In genomic region chr12:29937851-29938375, GRCm38 (mm10) we compare ENCODE assay signal across 8 mouse cellular contexts. TPM values are rescaled to one million over a fixed set of nuclear protein-coding genes. Genes with fewer than 3 reads are reported as not detected.
DNase-seq lines count a peak whose midpoint lies in the region; ATAC-seq lines count a peak whose summit lies in the region.

No protein-coding gene starts in this region.

- peaks cover 21% of the 10 kb centered on the region for H3K4me1 ChIP-seq in intestine, embryonic 14.5 days (replicated peaks; ENCODE audit: control insufficient read depth, insufficient read depth, low read length)
- peaks cover 47% of the 10 kb centered on the region for H3K4me1 ChIP-seq in limb, embryonic 10.5 days
- peaks cover 35% of the 10 kb centered on the region for H3K4me1 ChIP-seq in midbrain, embryonic 13.5 days (replicated peaks)
- H3K4me1 ChIP-seq in stomach, embryonic 15.5 days, result peaks cover 14% of the 10 kb centered on the region

- under 1% methylated on average over 37 of the region's 49 CpGs for WGBS in intestine, embryonic 14.5 days
- WGBS in limb, embryonic 10.5 days, result under 1% methylated on average over 49 of the region's 49 CpGs
- under 1% methylated on average over 38 of the region's 49 CpGs for WGBS in midbrain, embryonic 13.5 days
- under 1% methylated on average over 43 of the region's 49 CpGs for WGBS in stomach, embryonic 15.5 days

- peak; percentile 62 for DNase-seq in R1 (ENCODE audit: low read depth, low spot score)
- peak; percentile 88 for DNase-seq in embryo, embryonic 10 days (ENCODE audit: low spot score)
- peak; percentile 70 for DNase-seq in gastrocnemius, postnatal 25 days
- DNase-seq in intestine, embryonic 14.5 days (ENCODE audit: low spot score), result no peak
- DNase-seq in limb, embryonic 10.5 days (ENCODE audit: low spot score), result peak; percentile 90
- no peak for DNase-seq in cerebellum, adult 8-10 months

- H3K9ac ChIP-seq in intestine, embryonic 14.5 days (ENCODE audit: low read length), result peak overlapping the region; percentile 91
- H3K9ac ChIP-seq in midbrain, embryonic 13.5 days (replicated peaks), result peak overlapping the region; percentile 96
- peak overlapping the region; percentile 72 for H3K9ac ChIP-seq in stomach, embryonic 15.5 days

- peak overlapping the region; percentile 85 for H3K4me3 ChIP-seq in intestine, embryonic 14.5 days (ENCODE audit: low read depth, low read length)
- H3K4me3 ChIP-seq in limb, embryonic 10.5 days, result peak overlapping the region; percentile 79
- peak overlapping the region; percentile 87 for H3K4me3 ChIP-seq in midbrain, embryonic 13.5 days (replicated peaks)
- peak overlapping the region; percentile 77 for H3K4me3 ChIP-seq in stomach, embryonic 15.5 days (replicated peaks)

- ATAC-seq in intestine, embryonic 14.5 days (replicated peaks; ENCODE audit: low FRiP score, low TSS enrichment, low read depth), result peak; percentile 89
- ATAC-seq in midbrain, embryonic 13.5 days, result peak; percentile 87
- peak; percentile 80 for ATAC-seq in stomach, embryonic 15.5 days (ENCODE audit: insufficient read depth, low FRiP score, low read depth)

- no peaks in the 10 kb centered on the region for H3K27me3 ChIP-seq in intestine, embryonic 14.5 days (replicated peaks; ENCODE audit: control insufficient read depth, insufficient read depth, low read length)
- H3K27me3 ChIP-seq in limb, embryonic 10.5 days (ENCODE audit: low read depth, poor library complexity, severe bottlenecking), result no peaks in the 10 kb centered on the region
- H3K27me3 ChIP-seq in midbrain, embryonic 13.5 days, result 0 out of 2 replicates have a peak, but pooled peaks cover 2% of the 10 kb centered on the region
- no peaks in the 10 kb centered on the region for H3K27me3 ChIP-seq in stomach, embryonic 15.5 days (replicated peaks)

- no peaks in the 10 kb centered on the region for H3K9me3 ChIP-seq in intestine, embryonic 14.5 days (ENCODE audit: control insufficient read depth, low read length)
- H3K9me3 ChIP-seq in limb, embryonic 10.5 days (replicated peaks), result no peaks in the 10 kb centered on the region
- 0 out of 2 replicates have a peak, but pooled peaks cover 5% of the 10 kb centered on the region for H3K9me3 ChIP-seq in midbrain, embryonic 13.5 days
- no peaks in the 10 kb centered on the region for H3K9me3 ChIP-seq in stomach, embryonic 15.5 days

- H3K36me3 ChIP-seq in intestine, embryonic 14.5 days (ENCODE audit: control insufficient read depth, insufficient read depth, low read length), result peaks cover 3% of the 10 kb centered on the region; the same call in 1 of the 2 replicates
- peaks cover 24% of the 10 kb centered on the region for H3K36me3 ChIP-seq in limb, embryonic 10.5 days
- 0 out of 2 replicates have a peak, but pooled peaks cover 4% of the 10 kb centered on the region for H3K36me3 ChIP-seq in midbrain, embryonic 13.5 days
- H3K36me3 ChIP-seq in stomach, embryonic 15.5 days, result no peaks in the 10 kb centered on the region

- H3K4me2 ChIP-seq in intestine, embryonic 14.5 days (ENCODE audit: low read length), result peak overlapping the region; percentile 74
- H3K4me2 ChIP-seq in midbrain, embryonic 13.5 days (replicated peaks), result peak overlapping the region; percentile 92
- H3K4me2 ChIP-seq in stomach, embryonic 15.5 days, result peak overlapping the region; percentile 73

- peak overlapping the region; percentile 94 for H3K27ac ChIP-seq in intestine, embryonic 14.5 days (ENCODE audit: low read depth)
- peak overlapping the region; percentile 99 for H3K27ac ChIP-seq in limb, embryonic 10.5 days
- peak overlapping the region; percentile 91 for H3K27ac ChIP-seq in midbrain, embryonic 13.5 days
- peak overlapping the region; percentile 94 for H3K27ac ChIP-seq in stomach, embryonic 15.5 days

RNA-seq across cellular contexts. Expression of gene Pxdn, which starts 0.5 kb away (rescaled TPM):
- total RNA-seq in gastrocnemius, postnatal 25 days (2021), result 10 to 100 TPM; 12.1 to 23.8 TPM
- polyA plus RNA-seq in intestine, embryonic 14.5 days (2014; fragmentation: Nextera tagmentation; extraction: Ambion mirVana), result 116 and 132 TPM in 2 replicates
- 108 and 137 TPM in 2 replicates for polyA plus RNA-seq in limb, embryonic 10.5 days (2016; fragmentation: Nextera tagmentation; extraction: Ambion mirVana)
- polyA plus RNA-seq in midbrain, embryonic 13.5 days (2015; fragmentation: Nextera tagmentation; extraction: Ambion mirVana), result 43.2 and 48.0 TPM in 2 replicates
- 70.4 and 77.2 TPM in 2 replicates for polyA plus RNA-seq in stomach, embryonic 15.5 days (2015; fragmentation: Nextera tagmentation; extraction: Ambion mirVana)

Comparison
In these comparisons a context has a peak if more than half of its experiments do, and no peak if none do; other contexts are left out.
1. DNase-seq: peak in R1 (single experiment), embryo, embryonic 10 days (single experiment), gastrocnemius, postnatal 25 days (single experiment) and limb, embryonic 10.5 days (single experiment); none in intestine, embryonic 14.5 days (single experiment) and cerebellum, adult 8-10 months (single experiment).
2. Peak in every context shown above with its lines, with median percentiles within 50 percentile points of each other: ATAC-seq, H3K27ac ChIP-seq, H3K4me2 ChIP-seq, H3K4me3 ChIP-seq and H3K9ac ChIP-seq.